Mouse (Mus musculus) brain, embryonic 14.5 days (tissue): ENCODE data around the gene Ppcdc.

ENCODE experiments used
- CTCF ChIP-seq: fragments of 200-500 bp; IDR thresholded peaks from 2 replicates; pipeline ENCODE4 v1.5.1; 2012; ENCODE audit warnings: inconsistent platforms, mild to moderate bottlenecking, moderate library complexity, borderline replicate concordance; ENCODE audit not compliant: insufficient read depth, insufficient read length; ENCODE audit errors: extremely low read depth
- POLR2A ChIP-seq: fragments of 200-500 bp; IDR thresholded peaks from 2 replicates; pipeline ENCODE4 v1.6.1; 2012; ENCODE audit warnings: mild to moderate bottlenecking, inconsistent platforms, borderline replicate concordance; ENCODE audit not compliant: poor library complexity, insufficient read depth, insufficient read length, severe bottlenecking; ENCODE audit errors: extremely low read depth

GRCm38 (mm10) chr9:57342906-57343474 lies 96.9 kb downstream of the Ppcdc start:
- TF ChIP-seq CTCF = no peak
- TF ChIP-seq POLR2A = no peak
